Mouse (Mus musculus) cerebellum, adult 8-10 months (tissue): ENCODE measurements at regions not wholly inside any gene's neighbourhood (a gene's known extent, or its start where the extent isn't known, plus 50 kb on each side); places are given as distances from the start of the nearest gene placed in this dataset.

Experiments
- DNase-seq: peaks from one replicate; pipeline ENCODE4 v3.0.0; 2022

DNA sequence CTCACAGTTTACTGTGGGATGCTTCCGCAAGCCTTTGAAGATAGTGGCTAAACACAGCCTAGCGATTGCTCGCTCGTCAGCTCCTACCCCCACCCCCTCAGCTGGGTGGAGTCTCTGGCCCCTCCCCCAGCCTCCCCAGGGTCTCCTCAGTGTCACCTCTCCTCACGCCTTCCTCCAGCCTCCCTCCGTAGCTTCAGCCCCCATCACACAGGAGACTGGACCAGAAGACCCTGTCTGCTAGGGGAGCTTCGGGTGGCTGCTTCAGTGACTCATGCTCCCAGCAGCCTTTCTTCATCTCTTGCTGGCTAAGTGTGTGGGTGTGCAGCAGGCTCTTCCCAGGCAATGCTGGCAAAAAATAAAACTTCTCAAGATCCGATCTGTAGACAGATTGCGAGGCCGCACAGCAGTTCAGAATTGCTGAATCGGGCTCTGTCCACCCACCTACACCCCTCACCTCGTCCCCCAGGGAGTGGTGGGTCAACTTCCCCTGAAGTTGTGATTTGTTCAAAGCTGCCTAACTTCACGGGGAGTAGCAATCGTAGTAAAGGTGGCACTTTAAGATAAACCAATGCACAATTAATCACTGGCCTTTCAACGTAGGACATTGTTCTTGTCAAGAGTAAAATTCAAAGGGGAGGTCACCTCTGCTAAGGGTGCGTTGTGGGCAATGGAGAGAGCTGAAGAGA lies 61.2 kb upstream of the Ankrd28 start:
- no peak for DNase-seq

DNA sequence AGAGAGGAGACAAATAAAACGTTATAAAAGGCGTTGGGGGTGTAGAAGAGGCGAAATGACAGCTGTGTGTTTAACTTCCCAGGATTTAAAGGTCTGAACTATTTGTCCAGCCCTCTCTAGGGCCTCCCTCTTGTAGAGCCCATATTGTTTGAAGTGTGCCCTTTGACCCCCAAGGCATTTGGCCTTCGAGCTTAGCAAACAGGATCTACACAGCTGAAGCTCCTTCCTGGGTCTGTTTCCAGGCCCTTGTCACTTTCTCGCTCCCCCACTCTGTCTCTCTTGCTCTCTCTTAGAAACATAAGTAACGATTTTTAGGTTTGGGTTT lies 61.7 kb upstream of the Ankrd28 start:
- no peak for DNase-seq

DNA sequence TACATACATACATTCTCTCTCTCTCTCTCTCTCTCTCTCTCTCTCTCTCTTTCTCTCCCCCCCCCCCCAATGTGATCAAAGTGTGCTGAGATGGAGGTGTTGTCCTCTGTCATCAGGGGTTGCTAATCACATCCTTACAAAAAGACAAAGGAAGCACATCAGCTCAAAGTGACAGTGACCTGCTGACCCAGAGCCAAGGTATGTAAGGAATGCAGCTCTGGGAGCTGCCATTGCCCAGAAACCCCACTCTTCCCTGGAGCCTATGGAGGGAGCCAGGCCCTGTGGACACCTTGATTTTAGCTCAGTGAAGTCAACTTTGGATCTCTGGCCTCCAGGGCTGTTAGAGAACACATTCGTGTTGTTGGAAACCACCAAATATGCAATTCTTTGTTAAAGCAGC lies 66.0 kb upstream of the Ankrd28 start:
- no peak for DNase-seq

DNA sequence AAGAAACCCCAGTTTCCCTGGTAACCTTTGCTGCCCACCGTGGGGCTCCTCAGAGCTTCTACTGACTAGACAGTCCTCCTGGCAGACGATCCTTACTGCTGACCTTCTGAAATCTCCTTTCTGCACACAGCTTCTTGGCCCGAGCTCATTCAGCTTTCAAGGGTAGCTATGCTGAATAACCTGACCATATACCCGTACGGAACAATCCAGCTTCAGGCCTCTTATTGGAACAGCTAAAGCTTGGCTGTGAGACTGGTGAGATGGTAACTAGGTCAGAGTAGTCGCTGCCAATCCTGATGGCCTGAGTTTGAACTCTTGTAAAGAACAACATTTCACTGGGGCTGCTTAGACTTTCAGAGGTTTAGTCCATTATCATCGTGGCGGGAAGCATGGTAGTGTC lies 69.1 kb upstream of the Ankrd28 start:
- DNase-seq: no peak

DNA sequence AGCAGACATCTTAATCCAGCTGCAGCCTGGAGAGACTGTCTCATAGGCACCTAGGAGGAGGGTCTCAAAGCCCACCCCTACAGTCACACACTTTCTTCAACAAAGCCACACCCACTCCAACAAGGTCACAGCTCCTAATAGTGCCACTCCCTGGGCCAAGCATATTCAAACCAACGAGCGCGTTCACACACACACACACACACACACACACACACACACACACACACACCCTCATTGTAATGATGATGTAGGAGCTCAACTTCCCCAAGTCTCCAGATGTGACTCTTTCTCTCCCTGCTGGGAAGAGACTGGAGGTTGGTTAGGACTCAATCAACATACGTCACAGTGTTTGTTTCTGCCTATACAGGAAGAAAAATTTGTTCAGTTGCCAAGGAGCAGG lies 69.5 kb upstream of the Ankrd28 start:
- DNase-seq: no peak

DNA sequence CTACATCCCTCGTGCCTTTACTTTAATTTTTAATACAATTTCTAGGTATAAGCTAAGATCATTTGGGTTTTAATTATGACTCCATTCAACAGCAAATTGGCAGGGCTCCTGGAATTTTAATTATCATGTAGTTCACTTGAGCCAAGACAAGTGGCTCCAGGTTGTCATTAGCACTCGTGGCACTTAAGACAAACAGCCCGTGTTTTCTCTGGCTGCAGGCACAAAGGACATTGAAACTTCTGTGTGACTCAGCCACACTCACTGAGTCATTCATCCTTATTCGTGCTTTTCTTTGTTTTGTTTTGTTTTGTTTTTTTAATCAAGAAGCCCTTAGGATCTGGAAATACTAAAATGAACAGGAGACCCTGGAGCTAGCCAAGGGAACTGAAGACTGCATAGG lies 71.5 kb upstream of the Ankrd28 start:
- no peak for DNase-seq

DNA sequence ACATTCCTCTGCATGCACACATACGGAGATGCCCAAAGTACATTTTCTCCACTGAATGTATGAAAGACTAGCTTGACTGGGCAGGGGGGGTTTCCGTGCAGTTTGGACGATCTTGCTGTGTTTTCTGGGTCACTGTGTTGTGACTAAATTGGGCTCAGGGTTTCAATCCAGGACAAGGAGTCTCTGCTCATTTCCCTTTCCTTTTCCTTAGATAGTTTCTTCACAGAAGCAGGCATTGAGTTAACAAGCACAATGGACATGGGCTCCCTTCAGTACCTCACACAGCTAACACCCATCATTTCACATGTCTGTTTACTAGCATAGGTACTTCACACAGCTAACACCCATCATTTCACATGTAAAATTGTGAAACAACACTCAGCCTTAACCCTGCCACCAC lies 73.2 kb upstream of the Ankrd28 start:
- DNase-seq: no peak

DNA sequence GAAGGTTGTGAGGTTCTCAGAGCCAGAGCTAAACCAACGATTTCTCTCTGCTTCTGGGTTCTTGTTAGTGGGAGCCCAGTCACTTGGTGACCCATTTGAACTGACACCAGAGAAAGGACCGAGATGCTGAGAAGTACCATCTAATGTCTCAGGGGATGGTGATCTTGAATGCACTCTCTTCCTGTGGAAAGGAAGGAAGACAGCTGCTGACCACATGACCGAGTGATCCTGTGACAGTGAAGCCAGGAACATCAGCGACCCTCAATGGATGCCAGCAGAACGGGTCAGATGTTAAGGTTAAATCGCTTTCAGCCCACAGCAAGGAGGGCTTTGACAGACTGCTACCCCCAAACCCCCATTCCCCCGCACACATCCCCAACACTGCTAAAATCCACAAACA lies 78.1 kb upstream of the Ankrd28 start:
- no peak for DNase-seq

DNA sequence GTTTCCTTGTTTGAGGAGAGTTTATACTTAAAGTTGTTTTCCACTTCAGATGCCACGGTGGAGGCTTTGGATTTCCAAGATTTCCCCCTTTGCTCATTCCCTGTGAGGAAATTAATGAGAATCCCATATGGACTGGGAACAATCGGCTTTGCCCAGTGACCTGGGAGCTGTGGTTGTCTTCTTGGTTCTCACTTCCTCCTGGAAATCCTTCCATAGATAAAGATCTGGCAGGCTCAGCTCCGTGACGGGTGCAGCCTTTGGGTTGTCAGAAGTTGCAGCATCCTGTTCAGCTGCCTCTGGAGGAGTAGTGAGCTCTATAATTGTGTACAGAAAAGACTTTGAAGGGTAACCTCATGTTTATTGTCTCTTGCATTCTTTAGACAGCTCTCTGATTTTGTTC lies 78.8 kb upstream of the Ankrd28 start:
- no peak for DNase-seq

DNA sequence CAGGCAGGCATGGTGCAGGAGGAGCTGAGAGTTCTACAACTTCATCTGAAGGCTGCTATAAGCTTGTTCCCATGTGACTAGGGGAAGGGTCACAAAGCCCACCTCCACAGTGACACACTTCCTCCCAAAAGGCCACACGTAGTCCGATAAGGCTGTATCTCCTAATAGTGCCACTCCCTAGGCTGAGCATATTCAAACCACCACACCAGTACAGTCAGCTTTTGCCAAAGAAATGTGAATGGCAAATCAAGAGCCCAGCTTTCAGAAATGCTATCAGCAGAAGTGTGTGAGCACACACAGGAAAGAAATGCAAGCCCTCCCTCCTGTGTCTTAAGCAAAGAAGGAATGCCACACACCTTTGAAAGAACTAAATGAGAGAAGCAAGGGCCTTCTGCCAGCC lies 80.4 kb upstream of the Ankrd28 start:
- DNase-seq: no peak

DNA sequence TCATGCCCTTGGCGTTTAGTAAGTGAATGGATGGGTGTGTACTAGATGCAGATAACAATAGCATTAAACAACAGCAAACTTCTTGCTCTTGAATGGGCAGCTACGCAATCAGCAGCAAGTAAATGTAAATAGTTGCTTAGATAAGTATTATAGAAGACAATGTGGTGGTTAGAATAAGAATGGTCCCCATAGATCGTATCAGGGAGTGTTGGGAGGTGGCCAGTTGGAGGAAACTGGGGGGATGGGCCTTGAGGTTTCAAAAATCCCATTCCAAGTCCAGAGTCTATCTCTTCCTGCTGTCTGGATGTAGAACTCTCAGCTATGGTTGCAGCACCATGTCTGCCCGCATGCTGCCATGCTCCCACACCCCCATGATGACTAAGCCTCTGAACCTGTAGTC lies 88.0 kb upstream of the Ankrd28 start:
- no peak for DNase-seq

DNA sequence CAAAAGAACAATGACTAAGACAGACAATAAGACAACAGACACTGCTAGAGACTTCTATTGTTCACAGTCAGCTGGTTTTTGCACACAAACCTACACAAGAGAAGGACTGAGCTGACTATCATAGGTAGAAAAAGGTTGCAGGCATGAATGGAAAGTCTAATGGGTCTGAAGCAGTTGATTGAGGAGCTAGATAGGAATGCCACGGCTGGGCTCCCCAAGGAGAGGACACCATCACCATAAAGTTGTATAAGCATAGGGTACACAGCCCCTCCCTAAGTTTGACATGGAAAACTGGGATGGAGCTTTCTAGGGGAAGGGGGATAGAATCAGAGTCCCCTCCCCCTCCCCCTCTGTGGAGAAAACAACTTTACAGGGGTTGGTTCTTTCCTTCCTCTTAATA lies 88.5 kb upstream of the Ankrd28 start:
- no peak for DNase-seq

DNA sequence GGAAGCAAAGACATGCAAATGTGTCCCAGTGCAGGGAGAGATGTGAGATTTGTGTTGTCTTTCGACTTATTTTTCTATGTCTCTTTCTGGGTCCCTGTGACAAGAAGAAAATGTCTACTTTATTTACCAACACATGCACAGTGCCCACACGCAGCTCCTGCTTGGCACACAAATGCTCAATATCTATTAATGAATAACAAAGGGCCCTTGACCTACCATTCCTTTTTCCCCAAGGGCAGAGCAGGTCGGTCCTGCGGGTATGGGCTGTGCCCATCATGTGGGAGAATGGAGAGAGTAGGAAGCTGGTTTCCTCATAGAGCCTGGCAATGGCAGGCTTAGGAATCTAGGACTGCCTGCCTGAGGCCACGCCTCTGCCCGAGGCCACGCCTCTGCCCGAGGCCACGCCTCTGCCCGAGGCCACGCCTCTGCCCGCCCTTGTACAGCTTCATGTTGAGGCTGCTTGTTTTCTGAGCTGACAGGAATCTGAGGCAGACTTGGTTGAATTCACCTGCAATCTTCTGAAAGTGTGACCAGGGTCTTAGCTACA lies 98.8 kb upstream of the Ankrd28 start:
- DNase-seq: no peak

DNA sequence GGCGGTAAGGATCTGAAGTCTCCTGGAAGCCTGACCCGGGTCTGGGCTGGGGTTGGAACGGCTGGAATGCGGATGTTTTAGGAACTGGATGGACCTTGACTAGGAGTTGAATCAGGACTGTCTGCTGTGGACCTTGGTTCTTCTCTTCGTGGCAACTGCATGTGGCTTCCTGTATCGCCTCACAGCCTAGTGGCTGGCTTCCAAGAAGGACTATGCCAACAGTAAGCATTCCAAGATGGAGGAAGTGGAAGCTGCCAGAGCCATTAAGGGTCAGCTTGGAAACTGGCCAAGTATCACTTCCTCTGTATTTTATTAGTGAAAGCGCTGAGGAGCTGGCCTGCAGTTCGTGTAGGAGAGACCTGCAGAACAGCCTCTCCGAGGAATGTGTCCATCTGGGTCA lies 98.4 kb upstream of the Galnt15 start:
- DNase-seq: peak; percentile 52

DNA sequence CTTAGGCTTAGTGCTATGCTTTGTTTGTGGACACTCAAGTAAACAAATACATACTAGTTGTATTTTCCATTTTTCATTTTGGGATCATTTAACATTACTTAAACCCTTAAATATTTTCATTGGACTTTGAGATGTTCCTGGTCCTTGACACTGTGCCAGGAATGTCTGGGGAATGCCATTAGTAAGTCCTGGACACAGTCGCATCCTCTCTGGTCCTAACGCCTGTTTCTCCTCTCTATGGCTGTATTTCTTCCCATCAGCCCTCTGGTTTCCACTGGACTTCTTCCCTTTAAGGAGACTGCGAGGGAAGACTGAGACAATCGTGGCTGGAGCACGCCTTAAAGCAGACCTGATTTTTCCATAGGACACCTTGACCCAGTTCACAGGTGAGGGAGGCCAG lies 96.8 kb upstream of the Galnt15 start:
- DNase-seq: no peak

DNA sequence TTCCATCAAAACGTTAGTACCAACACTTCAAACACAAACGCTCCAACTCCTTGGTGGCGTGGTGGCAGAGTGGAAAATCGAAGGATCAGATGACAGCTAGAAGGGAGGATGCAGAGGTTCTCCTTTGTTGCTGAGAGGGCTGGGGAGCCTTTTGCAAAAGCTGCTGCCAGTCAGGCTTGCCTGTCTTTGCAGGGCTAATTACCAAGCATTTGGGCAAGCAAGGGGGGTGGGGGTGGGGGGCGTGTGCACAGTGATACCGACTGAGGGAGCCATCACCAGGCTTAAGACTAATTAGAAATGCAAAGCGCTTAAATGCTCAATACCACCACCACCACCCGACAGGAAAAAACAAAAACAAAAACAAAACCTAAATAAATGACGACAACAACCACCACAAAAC lies 95.3 kb upstream of the Galnt15 start:
- DNase-seq: no peak

DNA sequence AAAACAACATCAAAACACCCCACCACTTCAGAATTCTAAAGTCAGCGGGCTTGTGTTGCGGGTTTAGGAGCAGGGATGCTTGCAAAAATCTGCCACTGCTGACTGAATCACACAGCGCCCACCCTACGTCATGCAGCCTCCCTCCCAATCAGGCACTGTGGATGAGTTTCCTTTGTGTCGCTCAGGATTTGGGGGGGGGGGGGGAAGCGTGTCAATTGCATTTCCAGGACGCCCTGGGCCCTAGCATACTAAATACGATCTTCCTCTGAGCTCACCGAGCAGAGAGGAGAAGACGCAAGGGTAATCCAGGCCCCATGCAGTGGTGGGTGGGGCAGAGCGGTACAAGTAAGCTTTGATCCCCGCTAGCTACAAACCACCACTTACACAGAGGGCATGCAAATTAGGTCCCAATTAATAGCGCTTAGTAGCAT lies 94.9 kb upstream of the Galnt15 start:
- DNase-seq: peak; percentile 53

DNA sequence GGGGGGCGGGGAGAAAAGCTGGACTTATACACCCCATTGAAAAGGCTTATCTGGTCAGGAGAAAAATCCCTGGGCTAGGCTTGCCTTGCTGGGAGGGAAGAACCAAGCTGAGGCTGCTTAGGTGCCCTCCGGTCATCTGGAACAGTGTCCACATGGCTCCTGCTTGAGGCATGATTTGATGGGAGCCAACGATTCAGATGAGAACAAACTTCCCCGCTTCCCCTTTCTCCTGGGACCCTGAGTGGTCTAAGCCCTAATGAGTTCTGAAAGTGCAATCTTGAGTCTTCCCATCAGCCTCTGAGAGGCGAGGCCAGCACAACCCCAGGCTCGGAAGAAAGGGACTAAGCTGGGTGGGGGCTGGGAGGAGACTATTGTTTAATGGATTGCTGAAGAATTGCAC lies 94.5 kb upstream of the Galnt15 start:
- no peak for DNase-seq

DNA sequence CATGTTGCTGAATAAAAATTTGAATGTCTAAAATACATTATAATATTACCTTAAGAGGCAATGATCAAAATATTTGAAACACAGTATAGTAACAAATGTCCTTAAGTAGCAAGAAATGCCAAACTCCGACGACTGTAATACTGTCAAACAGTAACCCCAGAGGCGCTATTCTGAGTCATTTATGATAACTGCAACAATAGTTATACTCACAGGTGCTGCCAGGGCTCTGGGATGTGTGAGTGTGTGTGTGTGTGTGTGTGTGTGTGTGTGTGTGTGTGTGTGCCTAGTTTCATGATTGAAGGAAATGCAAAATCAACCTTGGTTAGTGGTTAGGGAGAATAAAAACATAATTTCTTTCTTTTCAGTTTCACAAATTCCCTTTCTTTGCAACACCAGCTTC lies 94.0 kb upstream of the Galnt15 start:
- no peak for DNase-seq

DNA sequence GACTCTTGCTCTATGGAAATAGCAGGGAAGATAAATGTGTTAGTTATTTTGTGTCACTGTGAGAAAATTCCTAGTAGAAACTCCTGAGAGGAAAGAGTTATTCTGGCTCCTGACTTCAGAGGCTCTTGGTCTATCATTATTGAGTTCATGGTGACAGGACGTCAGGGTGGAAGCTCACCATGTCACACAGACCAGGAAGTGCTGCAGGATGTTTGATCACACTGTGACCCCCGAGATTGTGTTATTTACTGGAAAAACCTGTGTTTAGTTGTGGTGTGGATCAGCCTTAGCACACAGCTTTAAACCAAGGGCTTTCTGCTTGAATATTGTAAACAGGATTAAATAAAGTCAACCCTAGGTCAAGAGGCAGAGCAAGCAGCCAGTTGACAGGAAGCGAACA lies 93.4 kb upstream of the Galnt15 start:
- DNase-seq: no peak

DNA sequence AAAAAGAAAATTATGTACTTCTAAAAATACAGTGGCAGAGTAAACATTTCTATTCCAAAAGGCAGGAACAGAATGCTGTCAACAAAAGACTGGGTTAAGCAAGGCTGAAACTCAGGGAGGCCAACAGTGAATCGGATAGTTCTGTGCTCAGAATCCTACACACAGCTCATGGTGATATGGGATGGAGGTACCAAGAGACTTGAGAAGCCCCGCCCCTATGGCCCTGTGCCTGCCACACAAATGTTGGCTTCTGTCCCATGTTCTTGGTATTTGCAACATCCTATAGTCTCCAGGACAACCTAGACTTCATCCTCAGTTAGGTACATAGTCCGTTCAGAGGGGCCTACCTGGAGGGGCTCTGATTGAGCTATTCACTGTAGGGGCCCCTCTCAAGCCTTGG lies 92.2 kb upstream of the Galnt15 start:
- DNase-seq: no peak

DNA sequence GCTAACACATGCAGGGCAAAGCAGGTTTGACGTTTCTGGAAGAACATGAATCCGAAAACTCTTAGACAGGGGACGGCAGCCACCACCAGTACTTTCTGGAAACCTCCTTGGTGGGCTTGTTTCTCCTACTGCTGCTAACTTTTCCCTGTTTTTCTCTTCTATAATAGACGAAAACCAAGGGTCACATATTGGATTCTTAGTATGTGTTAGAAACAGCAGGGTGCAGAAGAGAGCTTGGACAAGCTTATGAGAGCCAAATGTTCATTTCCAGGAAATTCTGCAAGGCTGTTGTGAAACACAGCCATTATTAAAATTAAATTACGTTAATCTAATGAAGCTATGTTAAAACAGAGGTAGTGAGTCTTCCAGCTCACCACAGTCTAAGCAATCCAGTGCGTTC lies 87.9 kb upstream of the Galnt15 start:
- no peak for DNase-seq

DNA sequence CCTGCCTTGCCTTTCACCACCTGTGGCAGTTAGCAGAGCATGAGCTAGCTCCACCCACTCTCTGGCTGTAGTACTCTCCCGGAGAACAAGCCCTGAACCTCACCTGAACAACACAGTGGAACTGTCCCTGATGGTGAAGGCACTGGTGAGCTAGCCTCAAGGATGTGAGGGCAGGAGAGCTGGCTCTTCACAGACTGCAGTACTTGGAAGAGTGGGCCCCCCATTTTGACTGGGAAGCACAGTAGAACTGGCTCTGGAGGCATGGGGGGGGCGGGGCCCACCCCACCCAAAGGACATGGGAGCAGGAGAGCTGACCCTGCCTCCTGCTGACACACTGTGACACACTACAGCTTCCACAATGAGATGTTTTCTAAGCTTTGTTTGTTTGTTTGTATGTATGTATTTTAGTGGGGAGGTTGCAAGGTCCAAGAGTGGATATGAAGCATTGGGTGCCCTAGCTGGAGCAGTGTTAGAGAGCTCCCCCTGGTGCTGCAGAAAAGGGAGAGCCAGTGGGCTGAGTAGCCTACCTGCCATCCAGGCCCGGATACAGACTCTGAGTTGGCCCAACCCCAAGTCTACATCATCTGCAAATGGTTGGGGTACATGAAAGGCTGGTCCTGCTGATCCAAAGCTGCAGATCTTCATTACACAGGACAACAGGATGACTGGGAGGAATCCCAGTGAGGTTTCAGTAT lies 86.4 kb upstream of the Galnt15 start:
- DNase-seq: no peak

DNA sequence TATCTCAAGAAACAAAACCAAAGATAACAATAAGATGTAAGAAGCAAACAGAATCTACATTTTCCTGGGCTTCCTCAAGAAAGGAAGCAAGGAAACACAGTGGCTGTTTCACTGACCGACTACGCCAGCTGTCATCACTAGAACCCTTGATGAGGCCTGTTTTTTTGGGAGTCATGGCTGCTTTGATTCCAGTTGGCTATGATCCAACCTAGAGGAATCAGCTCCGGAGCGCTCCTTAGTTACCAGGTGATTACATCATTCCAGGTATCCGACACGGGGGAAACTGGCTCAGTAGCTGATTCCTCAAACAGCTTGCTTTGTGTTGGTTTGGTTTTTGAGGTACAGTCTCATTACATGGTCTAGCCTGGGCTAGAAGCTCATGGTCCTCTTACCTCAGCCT lies 84.1 kb upstream of the Galnt15 start:
- DNase-seq: no peak

DNA sequence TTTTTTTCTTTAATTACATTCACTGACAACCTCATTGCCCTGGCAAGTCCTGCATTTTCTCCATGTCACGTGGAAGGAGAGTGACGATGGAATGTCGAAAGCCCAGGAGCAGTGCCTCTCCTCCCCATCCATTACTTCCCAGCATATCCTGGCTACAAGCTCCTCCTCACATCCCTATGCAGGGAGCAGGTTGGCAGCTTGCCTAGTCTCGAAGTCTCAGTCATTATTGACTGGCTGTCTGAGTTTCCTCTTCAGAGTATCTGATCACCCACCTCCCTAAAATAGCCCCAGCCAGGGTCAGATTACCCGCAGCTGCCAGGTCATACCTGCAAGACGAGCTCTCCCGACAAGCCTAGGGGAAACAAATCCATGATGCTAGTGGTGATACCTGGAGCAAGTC lies 83.7 kb upstream of the Galnt15 start:
- no peak for DNase-seq
